Mouse (Mus musculus) embryo, embryonic 10.5 days (tissue): ENCODE measurements around the gene Olfr952.

Source experiments
- DNase-seq: peaks from one replicate; pipeline ENCODE4 v3.0.0-alpha.2; 2015; ENCODE audit warnings: low spot score

Gene Olfr952

GRCm38 (mm10) chr9:39427048-39427447, at the start of gene Olfr952:
Gene Olfr952 (minus strand): TSS chr9:39427148.
- DNase-seq, result no peak

GRCm38 (mm10) chr9:39471844-39472243, 44.9 kb upstream of the Olfr952 start, which contains the start of gene Olfr955:
Gene Olfr955 (minus strand): TSS chr9:39471944.
- no peak for DNase-seq

GRCm38 (mm10) chr9:39456401-39456800, 29.5 kb upstream of the Olfr952 start, which contains the start of gene Olfr954:
Gene Olfr954 (plus strand): TSS chr9:39456701.
- DNase-seq, result no peak

GRCm38 (mm10) chr9:39387110-39387509, 39.8 kb downstream of the Olfr952 start, which contains the start of gene Olfr951:
Gene Olfr951 (plus strand): TSS chr9:39387410.
- no peak for DNase-seq
